Mouse (Mus musculus): ENCODE measurements at regions not wholly inside any gene's neighbourhood (a gene's known extent, or its start where the extent isn't known, plus 50 kb on each side); places are given as distances from the start of the nearest gene placed in this dataset.
A peak's percentile ranks its signal among the peaks of the same experiment; 100 is the strongest.

- DNase-seq = no peak
Observed at GRCm38 (mm10) chr6:140938025-140938424, 208.9 kb downstream of the Gm11077 start.

DNA sequence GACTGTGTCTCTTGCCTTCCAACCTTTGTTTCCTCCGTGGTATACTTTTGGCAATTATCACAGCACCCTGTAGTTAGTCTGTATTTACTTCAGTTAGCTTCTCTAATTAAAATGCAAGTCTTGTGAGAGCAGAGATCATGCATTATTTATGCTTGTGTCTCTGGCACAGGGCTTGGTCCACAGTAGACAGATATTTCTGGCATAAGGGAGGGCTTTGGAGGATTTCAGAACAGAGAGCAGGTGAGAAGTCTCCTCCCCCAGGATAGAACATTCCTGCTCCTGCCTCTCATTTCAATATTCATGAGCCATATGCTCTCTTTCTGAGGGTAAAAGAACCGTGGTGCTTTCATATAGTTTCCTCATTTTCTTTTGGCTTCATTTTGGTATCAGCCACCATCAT lies 217.6 kb downstream of the Gm11077 start:
- no peak for DNase-seq

DNA sequence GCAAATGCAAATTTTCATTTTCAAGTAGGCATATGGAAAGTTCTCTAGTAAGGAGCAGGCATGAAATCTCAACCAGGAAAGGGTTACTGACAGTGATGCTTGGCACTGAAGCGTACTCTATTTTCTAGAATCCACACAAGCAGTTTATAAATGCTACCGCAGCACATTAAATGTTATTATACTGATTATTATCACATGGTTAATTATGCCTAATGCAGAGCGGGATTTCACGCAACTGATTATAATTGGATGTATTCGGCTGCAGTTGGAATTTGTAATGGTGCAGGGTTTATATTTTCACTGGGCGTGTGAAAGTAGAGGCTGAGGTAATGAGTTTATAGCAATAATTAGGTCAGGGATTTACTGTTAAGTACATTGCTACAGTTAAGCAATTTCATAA lies 221.4 kb downstream of the Gm11077 start:
- DNase-seq = no peak

DNA sequence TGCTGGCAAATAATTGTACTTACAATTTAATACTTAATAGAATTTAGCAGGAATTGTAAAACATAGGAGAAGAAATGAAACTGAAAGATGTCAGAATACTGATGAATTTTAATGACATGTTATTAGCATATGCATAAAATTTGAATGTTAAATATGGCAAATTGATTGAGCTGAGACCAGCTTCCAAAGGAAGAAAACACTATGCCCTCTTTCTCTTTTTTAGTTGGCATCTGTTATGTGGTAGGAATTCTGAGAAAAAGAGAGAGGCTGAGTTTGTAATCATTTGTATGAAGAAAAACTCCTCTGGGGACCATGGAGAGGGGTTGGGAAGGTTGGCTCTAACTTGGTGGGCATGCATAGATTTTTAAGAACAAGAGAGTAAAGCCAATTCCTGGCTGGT lies 224.2 kb downstream of the Gm11077 start:
- no peak for DNase-seq

GRCm38 (mm10) chr6:140953721-140954120 lies 224.6 kb downstream of the Gm11077 start:
- DNase-seq = no peak

DNA sequence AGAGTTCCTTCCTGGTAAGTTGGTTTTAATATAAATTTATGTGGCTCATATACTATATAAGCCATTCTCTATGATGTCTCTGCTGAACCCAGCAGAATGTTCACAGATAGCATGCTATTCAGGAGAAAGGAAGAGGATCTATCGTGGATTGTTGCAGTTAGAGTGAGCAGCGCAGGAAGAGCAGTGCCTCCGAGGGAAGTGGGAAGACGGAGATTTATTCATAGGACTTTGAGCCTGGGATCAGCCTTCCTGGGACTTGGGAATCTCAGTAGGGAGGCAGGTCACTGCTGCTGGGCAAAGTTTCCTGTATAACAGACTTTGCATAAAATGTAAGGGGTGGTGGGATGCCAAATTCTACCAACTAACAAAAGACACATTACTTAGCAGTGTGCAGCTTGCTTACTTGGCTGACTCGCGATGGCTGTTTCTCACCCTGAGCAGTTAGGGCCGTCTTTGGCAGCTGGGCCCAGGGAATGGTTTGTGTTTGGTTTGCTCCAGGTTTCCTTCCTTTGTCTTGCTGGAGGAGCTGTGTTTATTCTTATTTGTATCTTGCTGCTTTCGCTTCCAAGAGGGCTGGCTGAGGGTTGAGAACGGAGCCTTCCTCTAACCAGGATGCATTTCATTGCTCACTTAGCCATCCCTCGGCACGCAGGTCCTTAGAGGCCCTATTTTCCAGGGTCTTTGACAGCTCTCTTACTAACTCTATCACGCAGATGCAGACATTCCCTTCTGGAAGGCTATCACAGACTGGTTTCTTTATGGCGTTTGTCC lies 226.9 kb downstream of the Gm11077 start:
- DNase-seq = no peak

DNA sequence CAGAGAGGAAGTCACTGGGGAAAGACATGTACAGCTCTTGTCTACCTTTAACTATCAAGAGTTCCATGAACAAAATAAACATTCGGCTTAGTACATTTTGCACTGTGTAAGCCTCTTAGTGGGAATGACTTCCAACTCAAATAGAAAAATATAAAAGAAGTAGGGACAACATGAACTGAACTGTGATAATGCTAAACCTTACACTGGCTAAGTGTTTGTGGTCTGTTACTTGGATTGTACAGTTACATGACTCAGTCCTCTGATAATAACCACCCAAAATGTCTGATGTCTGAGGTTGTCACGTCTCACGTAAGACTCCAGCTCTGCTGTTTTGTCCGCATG lies 227.4 kb downstream of the Gm11077 start:
- DNase-seq = no peak

DNA sequence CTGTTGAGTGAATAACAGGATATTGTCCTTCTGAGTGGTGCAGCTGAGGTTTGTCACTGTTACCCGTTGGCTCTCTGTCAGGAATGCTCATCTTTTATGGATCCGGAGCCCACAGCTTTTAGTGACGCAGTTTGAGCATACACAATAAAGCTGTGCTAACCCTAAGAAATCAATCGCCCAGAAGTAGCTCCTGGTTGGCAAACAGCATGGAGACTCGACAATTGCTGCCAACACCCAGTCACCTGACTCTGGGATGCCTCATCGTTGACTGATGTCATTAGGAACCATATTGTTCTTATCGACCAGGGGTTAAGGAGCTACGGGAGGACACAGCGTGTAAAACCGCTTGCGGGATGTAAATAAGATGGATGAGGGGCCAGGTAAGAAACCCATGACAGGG lies 232.9 kb downstream of the Gm11077 start:
- no peak for DNase-seq

GRCm38 (mm10) chr6:140962563-140962962 lies 233.5 kb downstream of the Gm11077 start:
- DNase-seq = no peak

DNA sequence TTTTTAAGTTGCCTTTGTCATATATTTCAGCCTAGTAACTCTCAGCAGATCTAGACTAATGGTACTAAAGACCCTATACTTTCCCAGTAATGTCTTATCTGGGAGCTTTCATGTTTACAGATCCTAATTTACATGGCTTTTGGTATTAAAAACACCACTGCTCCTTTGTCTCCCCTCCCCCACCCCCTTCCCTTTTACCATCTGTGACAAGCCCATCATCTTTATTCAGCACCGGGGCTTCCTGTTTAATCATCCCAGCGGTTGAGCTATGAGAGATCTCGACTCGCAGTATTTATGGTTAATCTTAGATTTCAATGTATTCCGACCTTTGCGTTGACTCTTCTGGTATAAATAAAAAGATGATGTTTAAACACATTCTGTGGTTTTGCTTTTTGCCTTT lies 244.6 kb downstream of the Gm11077 start:
- DNase-seq = no peak

DNA sequence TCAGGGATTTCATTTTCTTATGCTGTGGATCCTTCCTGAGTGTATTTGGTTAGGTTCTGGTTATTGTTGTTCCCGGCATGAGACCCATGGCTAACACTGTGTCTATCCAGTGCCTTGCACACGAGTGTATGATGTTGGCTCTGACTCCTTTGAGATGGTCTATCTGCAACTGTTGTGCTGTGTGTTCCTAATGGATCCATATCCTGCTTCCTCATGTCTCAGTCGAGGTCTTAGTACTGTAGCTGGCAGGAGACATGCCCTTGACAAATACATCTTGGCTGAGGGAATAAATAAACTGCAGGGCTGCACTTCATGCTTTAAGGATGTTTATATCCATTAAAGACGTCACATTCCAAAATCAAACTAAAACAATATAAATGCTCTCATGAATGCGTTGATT lies 247.9 kb downstream of the Gm11077 start:
- DNase-seq = no peak

GRCm38 (mm10) chr6:140983610-140984009 lies 254.5 kb downstream of the Gm11077 start:
- DNase-seq = no peak

DNA sequence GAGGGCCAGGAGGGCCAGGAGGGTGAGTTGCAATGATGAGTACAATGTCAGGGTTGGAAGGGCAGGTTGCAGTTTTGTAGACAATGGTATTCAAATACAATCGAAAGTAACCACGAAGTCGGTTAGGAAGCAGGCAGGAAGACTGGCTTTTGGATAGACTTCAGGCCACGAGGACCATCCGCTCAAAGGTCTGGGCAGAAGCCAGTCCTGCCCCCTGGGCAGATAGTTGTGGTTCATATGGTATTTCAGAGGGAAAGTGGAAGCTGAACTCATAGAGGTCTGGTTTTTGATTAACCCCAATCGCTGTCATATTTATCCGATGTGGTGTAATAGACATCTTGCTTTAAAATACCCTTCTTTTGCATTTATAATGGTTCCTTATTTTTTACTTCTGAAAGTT lies 255.2 kb downstream of the Gm11077 start:
- no peak for DNase-seq

DNA sequence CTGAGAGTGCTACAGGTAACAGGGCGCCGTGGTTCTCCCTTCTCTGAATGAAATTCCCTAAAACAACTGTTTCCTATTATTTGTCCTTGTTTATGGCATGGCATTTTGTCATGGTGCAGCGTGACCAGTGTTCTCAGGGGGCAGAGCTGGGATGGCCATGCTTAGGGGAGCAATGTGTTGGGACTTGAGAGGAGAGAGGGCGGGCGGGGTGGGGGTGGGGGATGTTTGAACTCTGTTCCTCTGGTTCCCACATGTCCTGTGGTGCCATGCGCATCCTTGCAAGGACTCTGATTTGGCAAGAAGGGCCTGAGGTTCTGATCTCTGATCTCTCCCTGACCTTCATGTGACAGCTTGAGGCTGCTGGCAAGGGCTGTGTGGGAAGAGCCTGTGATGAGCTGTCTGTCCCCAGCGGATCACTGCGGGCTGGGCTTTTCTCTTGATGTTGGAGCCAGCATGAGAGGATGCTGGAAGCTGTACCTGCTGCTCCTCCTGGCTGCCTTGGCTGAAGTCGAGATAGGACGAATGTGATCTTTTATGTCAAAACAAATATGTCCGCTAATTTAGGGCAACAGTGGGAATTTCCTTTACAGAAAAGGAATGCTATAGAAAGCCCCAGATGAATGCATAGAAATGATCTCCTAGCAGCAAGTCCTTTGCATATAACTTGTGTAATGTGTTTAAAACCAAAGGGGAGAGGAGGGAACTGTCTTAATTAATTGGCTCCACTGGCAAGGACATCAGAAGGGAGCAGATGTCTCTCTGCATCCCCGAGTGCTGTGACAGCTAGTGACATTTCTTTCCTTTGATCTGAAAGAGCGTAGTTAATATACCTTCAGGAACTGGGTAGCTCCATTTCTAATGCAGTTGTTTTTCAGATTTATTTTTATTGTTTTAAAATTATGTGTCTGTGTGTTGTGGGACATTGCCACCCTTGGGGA lies 255.2 kb upstream of the Pde3a start:
- DNase-seq = no peak

DNA sequence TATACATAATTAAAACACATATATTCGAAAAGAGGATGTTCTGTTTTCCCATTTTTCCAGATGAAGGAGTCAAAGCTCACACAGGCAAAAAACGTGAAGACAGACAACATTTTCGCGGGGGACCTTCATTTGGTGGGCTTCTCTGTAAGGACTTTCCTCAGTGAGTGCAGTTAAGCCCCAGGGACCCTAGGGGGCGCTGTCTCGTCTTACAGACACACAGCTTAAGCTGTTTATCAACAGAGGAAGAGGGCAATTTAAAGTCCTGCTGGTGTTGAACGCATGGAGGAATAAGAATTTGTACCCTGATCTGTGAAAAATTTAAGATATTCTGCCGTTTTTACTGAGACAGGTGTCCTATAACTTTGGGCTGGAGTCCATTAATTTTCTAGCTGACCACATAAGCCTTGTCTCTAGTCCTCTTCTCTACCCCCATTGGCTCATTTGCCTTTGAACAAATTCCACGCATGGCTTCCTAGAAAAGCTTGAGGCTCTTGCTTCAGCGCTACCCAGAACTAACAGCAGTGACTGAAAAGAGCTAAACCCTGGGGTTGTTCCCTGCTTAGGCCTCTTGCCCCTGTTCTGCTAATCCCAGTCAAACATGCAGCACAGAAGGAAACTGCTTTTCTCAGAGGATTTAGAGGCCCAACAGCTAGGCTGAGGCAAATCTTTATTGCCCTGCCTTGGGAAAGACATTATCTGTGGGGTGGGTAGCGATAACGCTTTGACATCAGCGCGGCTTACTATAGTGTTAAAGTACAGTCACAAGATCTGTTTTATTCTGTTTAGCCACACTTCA lies 253.5 kb upstream of the Pde3a start:
- DNase-seq = peak; percentile 16

DNA sequence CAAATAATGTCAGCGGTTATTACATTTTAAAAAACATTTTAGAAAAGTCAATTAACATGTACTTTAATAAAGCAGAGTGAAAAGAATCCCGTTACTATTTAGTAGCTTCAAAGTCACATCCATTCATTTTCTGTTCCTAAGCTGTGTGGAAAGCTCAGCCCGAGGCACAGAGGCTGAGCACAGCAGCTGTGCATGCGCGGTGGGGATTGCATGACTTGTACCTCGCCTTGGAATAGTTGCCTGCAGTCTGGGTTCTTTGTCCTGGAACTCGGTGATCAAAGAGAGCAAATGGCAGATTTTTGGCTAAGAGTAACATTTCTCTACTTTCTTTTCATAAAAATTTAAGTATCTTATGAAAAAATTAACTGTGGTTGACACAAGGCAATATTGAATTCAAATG lies 251.0 kb upstream of the Pde3a start:
- no peak for DNase-seq

DNA sequence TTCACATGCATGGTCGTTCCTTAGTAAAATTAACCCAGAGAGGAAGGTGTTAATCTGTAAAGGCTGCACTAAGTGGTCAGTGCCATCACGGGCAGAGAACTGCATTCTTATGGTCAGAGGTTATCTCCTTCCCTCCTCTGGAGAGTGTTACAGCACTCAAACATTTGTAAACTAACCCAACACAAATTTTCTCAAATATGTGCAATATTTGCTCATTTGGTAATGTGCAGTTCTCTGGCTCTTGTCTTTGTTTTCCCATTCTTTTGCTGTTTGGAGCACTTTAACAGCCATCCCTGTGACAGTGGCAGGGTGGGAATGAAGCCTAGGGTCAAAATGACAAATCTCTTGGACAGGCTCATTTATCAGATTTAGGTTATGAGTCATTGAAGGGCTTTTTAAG lies 248.5 kb upstream of the Pde3a start:
- no peak for DNase-seq

DNA sequence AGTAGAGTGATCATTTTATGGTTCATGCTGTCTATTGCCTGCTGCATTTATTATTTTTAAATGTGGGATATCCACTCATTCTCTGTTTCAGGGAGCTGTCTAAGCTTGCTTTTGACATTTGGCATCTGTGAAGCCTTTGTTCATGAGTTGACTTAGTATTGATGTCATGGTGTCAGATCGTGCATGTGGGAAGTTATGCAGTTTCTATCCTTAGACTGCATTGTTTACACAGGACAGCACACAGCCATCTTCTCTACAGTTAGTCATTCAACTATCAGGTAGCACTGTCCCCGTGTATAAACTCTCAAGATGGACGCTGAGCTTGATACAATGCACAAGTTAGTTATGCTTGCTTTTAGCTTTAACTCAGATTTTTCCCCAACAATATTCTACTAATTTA lies 247.8 kb upstream of the Pde3a start:
- DNase-seq = no peak

DNA sequence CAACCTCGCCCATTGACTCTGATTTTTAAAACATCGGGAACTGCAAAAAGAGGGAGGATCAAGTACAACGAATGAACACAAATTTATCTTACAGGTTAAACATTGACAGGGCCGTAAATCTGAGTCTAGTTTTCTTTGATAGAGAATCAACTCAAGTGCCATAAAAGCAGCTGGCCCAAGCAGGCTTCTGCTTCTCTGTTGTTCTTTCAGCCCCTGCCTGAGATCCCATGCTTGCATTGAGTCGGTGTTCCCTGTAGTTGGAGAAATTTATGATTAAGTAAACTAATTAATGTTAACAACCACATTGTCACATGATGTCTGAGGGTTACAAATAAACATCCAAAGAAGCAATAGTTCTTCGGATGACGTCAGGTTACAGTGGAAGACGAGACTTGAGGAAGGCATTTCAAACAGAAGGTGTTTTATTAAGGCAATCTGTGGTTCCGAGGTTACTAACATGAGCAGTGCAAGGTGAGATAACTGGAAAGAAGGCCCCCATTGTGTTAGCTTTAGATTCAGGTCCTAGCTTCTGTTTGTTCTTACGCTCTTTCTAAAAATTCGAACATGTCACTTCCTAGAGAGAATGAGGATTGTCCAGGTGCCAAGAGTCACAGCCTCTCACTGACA lies 233.9 kb upstream of the Pde3a start:
- no peak for DNase-seq

- DNase-seq = no peak
Observed at GRCm38 (mm10) chr6:141023501-141023900, 225.6 kb upstream of the Pde3a start.

DNA sequence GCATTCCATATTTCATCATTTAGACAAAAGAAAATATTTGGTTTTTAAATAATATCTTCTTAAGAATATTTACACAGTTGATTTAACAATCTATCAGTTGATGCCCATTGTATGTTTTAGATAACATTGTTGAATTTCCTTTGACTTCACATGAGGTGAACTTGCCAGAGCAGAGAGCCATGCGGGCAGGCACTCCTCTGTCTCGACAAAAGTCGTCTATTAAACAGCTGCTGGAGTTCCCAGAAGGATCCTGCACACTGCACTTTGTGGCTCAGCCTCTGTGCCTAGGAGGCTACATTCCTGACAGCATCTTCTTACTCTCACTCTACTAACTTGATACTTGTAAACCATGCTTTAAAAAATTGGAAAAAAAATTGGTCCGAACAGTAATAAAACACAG lies 221.7 kb upstream of the Pde3a start:
- no peak for DNase-seq

- DNase-seq = no peak
Observed at GRCm38 (mm10) chr6:141027787-141028186, 221.3 kb upstream of the Pde3a start.

- DNase-seq = no peak
Observed at GRCm38 (mm10) chr6:141034824-141035223, 214.2 kb upstream of the Pde3a start.
